Mouse (Mus musculus) granulocyte monocyte progenitor cell, adult 5-6 weeks (primary cell): ENCODE measurements at regions not wholly inside any gene's neighbourhood (a gene's known extent, or its start where the extent isn't known, plus 50 kb on each side); places are given as distances from the start of the nearest gene placed in this dataset.

Experiments
- ATAC-seq: replicated peaks from 2 replicates; pipeline ENCODE4 v1.8.0; 2016; ENCODE audit warnings: mild to moderate bottlenecking, moderate TSS enrichment, inconsistent platforms; ENCODE audit not compliant: poor library complexity, severe bottlenecking

GRCm38 (mm10) chr13:101824962-101825361 is 56.9 kb upstream of the Pik3r1 start:
- ATAC-seq, result no peak

- ATAC-seq, result no peak
These were observed 64.0 kb upstream of the Pik3r1 start for GRCm38 (mm10) chr13:101831872-101832629.

- ATAC-seq, result no peak
These were observed 66.5 kb upstream of the Pik3r1 start for GRCm38 (mm10) chr13:101834546-101834945.

- no peak for ATAC-seq
These were observed 69.0 kb upstream of the Pik3r1 start for GRCm38 (mm10) chr13:101836992-101837391.

GRCm38 (mm10) chr13:101844461-101845440 is 76.7 kb upstream of the Pik3r1 start:
- ATAC-seq, result no peak

GRCm38 (mm10) chr13:101846016-101846415 is 78.0 kb upstream of the Pik3r1 start:
- no peak for ATAC-seq

GRCm38 (mm10) chr13:101847879-101848600 is 80.0 kb upstream of the Pik3r1 start:
- peak; percentile 27 for ATAC-seq

- ATAC-seq, result no peak
These were observed 80.7 kb upstream of the Pik3r1 start for GRCm38 (mm10) chr13:101848601-101849147.

- no peak for ATAC-seq
These were observed 81.4 kb upstream of the Pik3r1 start for GRCm38 (mm10) chr13:101849416-101849815.

GRCm38 (mm10) chr13:101851329-101851728 is 83.3 kb upstream of the Pik3r1 start:
- no peak for ATAC-seq

- peak; percentile 65 for ATAC-seq
These were observed 84.9 kb upstream of the Pik3r1 start for GRCm38 (mm10) chr13:101852960-101853359.

- ATAC-seq, result no peak
These were observed 87.1 kb upstream of the Pik3r1 start for GRCm38 (mm10) chr13:101855141-101855540.

- no peak for ATAC-seq
These were observed 92.7 kb upstream of the Pik3r1 start for GRCm38 (mm10) chr13:101860704-101861103.

- no peak for ATAC-seq
These were observed 94.0 kb upstream of the Pik3r1 start for GRCm38 (mm10) chr13:101862011-101862410.

- ATAC-seq, result no peak
These were observed 95.0 kb upstream of the Pik3r1 start for GRCm38 (mm10) chr13:101863015-101863414.

GRCm38 (mm10) chr13:101863602-101864001 is 95.6 kb upstream of the Pik3r1 start:
- no peak for ATAC-seq

GRCm38 (mm10) chr13:101866843-101867242 is 98.8 kb upstream of the Pik3r1 start:
- peak; percentile 99 for ATAC-seq

- no peak for ATAC-seq
These were observed 106.7 kb upstream of the Pik3r1 start for GRCm38 (mm10) chr13:101874761-101875160.

- ATAC-seq, result no peak
These were observed 108.1 kb upstream of the Pik3r1 start for GRCm38 (mm10) chr13:101876069-101876468.

GRCm38 (mm10) chr13:101876601-101877000 is 108.6 kb upstream of the Pik3r1 start:
- no peak for ATAC-seq
